Mouse (Mus musculus): ENCODE results near the gene Slc6a18. TPM values are rescaled to one million over a fixed set of nuclear protein-coding genes. Genes with fewer than 3 reads are reported as not detected.

Gene Slc6a18
- polyA plus RNA-seq, 1 experiment from 2014 or later: not detected

DNA sequence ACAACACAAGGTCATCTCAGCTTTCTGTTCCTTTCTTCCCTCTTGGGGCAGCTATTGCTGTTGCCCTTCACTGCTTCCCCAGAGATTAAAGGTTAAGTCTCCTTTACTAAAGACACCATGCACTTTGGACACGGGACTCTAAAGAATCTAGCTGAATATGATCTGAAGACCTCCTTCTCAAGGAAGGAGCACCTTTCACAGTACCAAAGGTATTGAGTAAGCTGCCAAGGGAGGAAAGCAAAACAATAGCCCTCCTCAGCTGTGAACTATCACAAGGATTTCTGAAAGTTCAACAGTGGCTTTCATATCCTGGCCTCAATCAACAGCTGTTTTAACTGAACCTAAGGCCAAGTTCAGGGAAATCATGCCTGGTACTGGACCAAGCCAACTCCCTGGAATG lies 6.6 kb upstream of the Slc6a18 start:
- no peaks in the 10 kb centered on the region for H3K9me3 ChIP-seq (replicated peaks)
- 87% methylated on average over 1 of the region's 1 CpGs for WGBS

DNA sequence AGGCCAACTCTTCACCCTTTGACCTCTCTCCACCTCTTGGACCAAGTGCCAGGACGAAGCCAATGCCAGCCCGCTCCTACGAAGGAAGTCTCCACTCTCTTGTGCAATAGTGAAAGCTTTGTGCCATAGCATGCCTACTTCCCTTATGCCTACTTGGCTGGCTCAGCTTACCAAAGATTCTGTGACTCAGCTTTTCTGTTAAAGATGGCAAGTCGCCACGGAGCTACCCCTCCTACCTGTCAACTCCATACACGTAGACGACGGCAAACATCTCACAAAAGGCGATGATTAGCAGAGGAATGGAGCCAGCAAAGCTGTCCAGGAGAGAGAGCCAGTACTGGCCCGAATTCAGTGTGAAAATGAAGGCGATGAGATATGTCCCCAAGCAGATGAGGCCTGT lies 5.9 kb upstream of the Slc6a18 start:
- no peak overlapping the region for H3K4me2 ChIP-seq
- no peak overlapping the region for H3K9ac ChIP-seq (replicated peaks)
- H3K36me3 ChIP-seq: no peaks in the 10 kb centered on the region
- no peaks in the 10 kb centered on the region for H3K4me1 ChIP-seq
- no peak overlapping the region for H3K4me3 ChIP-seq (replicated peaks)
- 90% methylated on average over 11 of the region's 11 CpGs for WGBS
- no peak for ATAC-seq (ENCODE audit: low FRiP score)
- H3K9me3 ChIP-seq (replicated peaks): no peaks in the 10 kb centered on the region
- H3K27ac ChIP-seq (replicated peaks): no peak overlapping the region
- no peaks in the 10 kb centered on the region for H3K27me3 ChIP-seq (replicated peaks)

More for the DNA sequence above, 6.6 kb upstream of the Slc6a18 start:
- no peak overlapping the region for H3K4me2 ChIP-seq
- no peaks in the 10 kb centered on the region for H3K36me3 ChIP-seq
- no peak overlapping the region for H3K27ac ChIP-seq (replicated peaks)
- no peaks in the 10 kb centered on the region for H3K27me3 ChIP-seq (replicated peaks)
- H3K4me1 ChIP-seq: no peaks in the 10 kb centered on the region
- no peak overlapping the region for H3K4me3 ChIP-seq (replicated peaks)
- no peak overlapping the region for H3K9ac ChIP-seq (replicated peaks)
- no peak for ATAC-seq (ENCODE audit: low FRiP score)

DNA sequence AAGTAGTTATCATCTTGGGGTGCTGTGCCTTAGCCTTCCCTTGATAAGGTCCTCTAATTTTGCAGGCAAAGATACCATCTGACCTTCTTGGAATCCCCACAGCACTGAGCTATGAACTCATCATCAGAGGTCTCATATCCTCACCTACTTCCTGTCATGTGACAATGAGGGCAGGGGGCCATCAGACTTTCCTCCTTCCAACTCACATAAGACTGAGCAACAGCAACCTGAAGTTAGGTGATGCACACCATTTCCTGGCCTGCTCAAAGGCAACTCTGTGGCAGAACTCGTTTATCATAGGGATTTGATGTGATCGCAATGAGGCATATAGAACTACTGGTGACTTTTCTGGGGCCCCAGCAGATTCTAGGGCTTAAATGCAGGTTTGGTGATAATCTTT lies 4.4 kb upstream of the Slc6a18 start:
- Histone ChIP-seq H3K36me3 (no peaks in the 10 kb centered on the region), H3K27ac (replicated peaks) (no peak overlapping the region), H3K9ac (replicated peaks) (no peak overlapping the region), H3K27me3 (replicated peaks) (no peaks in the 10 kb centered on the region), H3K9me3 (replicated peaks) (no peaks in the 10 kb centered on the region), H3K4me2 (no peak overlapping the region), H3K4me3 (replicated peaks) (no peak overlapping the region), H3K4me1 (no peaks in the 10 kb centered on the region)
- ATAC-seq (ENCODE audit: low FRiP score): no peak
- WGBS: 91% methylated on average over 2 of the region's 2 CpGs

DNA sequence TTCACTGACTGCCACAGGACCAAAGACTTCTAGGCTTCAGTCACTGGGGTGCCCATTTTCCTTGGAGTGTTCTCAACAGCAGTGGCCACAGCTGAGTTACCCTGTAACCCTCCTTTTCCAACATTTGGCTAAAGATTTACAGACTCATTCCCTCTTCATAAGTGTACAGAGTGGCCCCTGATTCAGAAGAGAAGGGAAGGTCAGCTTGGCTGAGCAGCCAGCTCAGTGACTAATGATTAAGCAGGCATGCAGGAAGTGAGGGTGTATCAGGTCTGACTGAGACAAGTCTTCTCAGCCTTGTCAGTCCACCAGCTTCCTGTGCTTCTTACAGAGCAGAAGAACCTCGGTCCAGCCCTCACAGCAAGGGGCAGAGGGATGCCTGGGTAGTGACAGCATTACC lies 2.6 kb upstream of the Slc6a18 start:
- H3K9me3 ChIP-seq (replicated peaks): no peaks in the 10 kb centered on the region
- no peaks in the 10 kb centered on the region for H3K27me3 ChIP-seq (replicated peaks)
- H3K9ac ChIP-seq (replicated peaks): no peak overlapping the region
- H3K36me3 ChIP-seq: no peaks in the 10 kb centered on the region
- no peak overlapping the region for H3K27ac ChIP-seq (replicated peaks)
- WGBS: 24% methylated on average over 1 of the region's 1 CpGs
- no peak overlapping the region for H3K4me2 ChIP-seq
- no peak for ATAC-seq (ENCODE audit: low FRiP score)
- H3K4me3 ChIP-seq (replicated peaks): no peak overlapping the region
- no peaks in the 10 kb centered on the region for H3K4me1 ChIP-seq

DNA sequence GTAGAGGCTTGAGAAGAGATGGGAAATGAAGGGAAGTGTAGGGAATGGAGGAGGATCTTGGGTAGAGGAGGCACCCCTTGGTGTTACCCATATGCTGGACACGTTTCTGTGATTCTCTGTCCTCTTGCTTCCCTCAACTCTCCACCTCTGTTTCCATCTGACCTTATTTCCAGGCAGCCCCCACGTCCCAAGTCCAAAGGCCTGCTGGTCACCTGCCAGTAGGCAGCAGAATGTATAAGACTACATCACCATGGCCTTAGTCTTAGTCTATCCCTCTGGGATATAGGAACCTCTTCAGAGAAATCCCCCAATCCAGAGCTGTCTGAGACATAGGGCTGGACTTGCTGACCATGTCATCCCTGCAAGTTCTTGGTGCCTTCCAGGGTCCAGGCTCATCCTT lies 1.5 kb upstream of the Slc6a18 start:
- Histone ChIP-seq H3K4me3 (replicated peaks) (no peak overlapping the region), H3K9ac (replicated peaks) (no peak overlapping the region), H3K36me3 (no peaks in the 10 kb centered on the region), H3K9me3 (replicated peaks) (no peaks in the 10 kb centered on the region), H3K27me3 (replicated peaks) (no peaks in the 10 kb centered on the region), H3K4me2 (no peak overlapping the region), H3K27ac (replicated peaks) (no peak overlapping the region), H3K4me1 (no peaks in the 10 kb centered on the region)
- no peak for ATAC-seq (ENCODE audit: low FRiP score)
- 78% methylated on average over 2 of the region's 2 CpGs for WGBS

DNA sequence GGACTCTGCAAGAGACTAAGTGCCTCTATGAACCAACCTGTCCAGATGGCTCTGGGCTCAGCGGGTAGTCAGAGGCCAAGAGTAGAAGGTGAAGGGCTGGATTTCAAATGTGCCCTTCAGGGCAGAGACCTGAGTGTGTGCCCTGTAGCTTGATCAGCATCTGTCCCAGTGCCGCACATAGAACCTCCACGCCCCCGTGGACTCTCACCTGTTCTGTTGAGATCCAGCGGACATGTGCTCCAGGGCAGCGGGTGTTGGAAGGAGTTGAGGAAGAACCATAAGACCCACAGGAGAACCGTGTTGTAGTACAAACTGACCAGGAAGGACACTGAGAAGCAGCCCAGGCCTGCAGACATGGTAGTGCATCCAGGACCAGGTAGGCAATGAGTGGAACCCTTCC lies 2.7 kb downstream of the Slc6a18 start:
- no peak for ATAC-seq (ENCODE audit: low FRiP score)
- Histone ChIP-seq H3K9me3 (replicated peaks) (no peaks in the 10 kb centered on the region), H3K4me2 (no peak overlapping the region), H3K27me3 (replicated peaks) (no peaks in the 10 kb centered on the region), H3K36me3 (no peaks in the 10 kb centered on the region), H3K9ac (replicated peaks) (no peak overlapping the region), H3K4me3 (replicated peaks) (no peak overlapping the region), H3K4me1 (no peaks in the 10 kb centered on the region), H3K27ac (replicated peaks) (no peak overlapping the region)
- 92% methylated on average over 7 of the region's 7 CpGs for WGBS

DNA sequence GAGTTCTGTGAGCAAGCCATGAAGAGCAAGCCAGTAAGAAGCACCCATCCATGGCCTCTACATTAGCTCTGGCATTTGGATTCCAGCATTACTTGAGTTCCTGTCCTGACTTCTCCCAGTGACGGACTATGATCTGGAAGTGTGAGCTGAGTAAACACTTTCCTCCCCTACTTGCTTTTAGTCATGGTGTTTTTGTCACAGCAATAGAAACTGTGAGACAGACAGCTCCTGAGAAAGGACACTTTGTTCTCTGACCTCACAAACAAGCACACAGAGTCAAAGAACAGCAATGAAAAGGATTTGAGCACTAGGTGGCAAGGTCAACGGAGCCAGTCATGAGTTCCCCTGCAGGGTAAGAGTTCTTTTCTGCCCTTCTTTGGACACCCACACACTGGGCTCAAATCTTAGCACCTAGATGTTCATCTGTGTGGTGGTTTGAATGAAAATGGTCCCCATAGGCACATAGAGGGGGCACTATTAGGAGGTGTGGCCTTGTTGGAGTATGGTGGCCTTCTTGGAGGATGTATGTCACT lies 17.6 kb downstream of the Slc6a18 start:
- Histone ChIP-seq H3K36me3 (no peaks in the 10 kb centered on the region), H3K4me3 (replicated peaks) (no peak overlapping the region), H3K4me2 (no peak overlapping the region), H3K27me3 (replicated peaks) (no peaks in the 10 kb centered on the region; the same call in 1 of the 2 replicates), H3K27ac (replicated peaks) (no peak overlapping the region), H3K9ac (replicated peaks) (no peak overlapping the region), H3K4me1 (no peaks in the 10 kb centered on the region), H3K9me3 (replicated peaks) (no peaks in the 10 kb centered on the region)
- no peak for ATAC-seq (ENCODE audit: low FRiP score)
- 78% methylated on average over 2 of the region's 2 CpGs for WGBS

DNA sequence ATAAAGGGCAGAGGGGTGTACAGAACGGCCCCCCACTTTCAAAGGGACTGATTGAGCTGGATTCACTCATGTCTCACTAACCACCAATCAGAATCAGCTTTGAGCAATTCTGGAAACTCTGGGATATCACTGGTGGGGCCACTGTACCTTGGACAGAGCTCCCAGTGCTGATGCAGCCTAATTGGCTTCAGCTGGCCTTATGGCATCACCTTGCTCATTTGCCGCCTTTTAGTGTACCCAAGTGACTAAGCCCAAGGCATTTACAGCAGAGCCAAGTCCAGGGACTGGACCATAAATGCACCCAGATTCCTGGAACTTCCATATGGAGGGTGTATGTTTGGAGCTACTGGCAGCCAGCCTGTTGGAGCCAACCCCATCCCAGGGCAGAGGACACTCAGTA lies 18.9 kb downstream of the Slc6a18 start:
- Histone ChIP-seq H3K9ac (replicated peaks) (no peak overlapping the region), H3K4me3 (replicated peaks) (no peak overlapping the region), H3K27ac (replicated peaks) (no peak overlapping the region), H3K4me2 (no peak overlapping the region), H3K4me1 (no peaks in the 10 kb centered on the region), H3K27me3 (replicated peaks) (no peaks in the 10 kb centered on the region; the same call in 1 of the 2 replicates), H3K36me3 (no peaks in the 10 kb centered on the region), H3K9me3 (replicated peaks) (no peaks in the 10 kb centered on the region)
- ATAC-seq (ENCODE audit: low FRiP score): no peak
- 49% methylated on average over 2 of the region's 2 CpGs for WGBS

DNA sequence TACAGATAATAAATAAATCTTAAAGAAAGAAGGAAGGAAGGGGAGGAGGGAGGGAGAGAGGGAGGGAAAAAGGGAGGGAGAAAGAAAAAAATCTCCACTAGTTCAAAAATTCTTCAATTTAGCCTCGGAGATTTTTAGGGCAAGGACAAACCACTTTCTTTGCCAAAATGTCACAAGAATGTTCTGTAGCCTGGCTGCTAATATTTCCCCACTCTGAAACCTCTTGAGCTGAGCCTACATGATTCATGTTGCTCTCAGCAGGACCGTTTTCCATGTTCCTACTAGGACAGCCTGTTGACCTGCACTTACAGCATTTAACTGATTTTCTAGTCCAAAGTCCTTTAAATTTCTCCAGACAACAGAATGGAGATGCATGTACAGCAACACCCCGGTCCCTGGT lies 22.8 kb downstream of the Slc6a18 start:
- Histone ChIP-seq H3K27ac (replicated peaks) (no peak overlapping the region), H3K9me3 (replicated peaks) (no peaks in the 10 kb centered on the region), H3K36me3 (peaks cover 10% of the 10 kb centered on the region; the same call in 1 of the 2 replicates), H3K27me3 (replicated peaks) (no peaks in the 10 kb centered on the region), H3K9ac (replicated peaks) (no peak overlapping the region), H3K4me3 (replicated peaks) (no peak overlapping the region), H3K4me1 (no peaks in the 10 kb centered on the region), H3K4me2 (no peak overlapping the region)
- ATAC-seq (ENCODE audit: low FRiP score): no peak
- 84% methylated on average over 3 of the region's 3 CpGs for WGBS

DNA sequence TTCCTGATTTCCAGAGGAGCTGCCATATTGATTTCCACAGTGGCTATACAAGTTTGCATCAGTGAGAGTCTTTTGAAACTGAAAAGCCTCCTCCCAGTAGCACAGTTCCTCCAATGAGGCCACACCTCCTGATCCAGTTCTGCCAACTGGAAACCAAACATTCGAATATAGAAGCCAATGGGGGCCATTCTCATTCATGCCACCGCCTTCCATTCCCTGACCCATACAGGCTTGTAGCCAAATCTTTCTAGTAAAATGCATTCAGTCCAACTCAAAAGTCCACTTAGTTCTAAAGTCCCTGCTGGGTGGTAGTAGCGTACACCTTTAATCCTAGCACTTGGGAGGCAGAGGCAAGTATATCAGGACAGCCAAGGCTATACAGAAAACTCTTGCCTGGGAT lies 24.6 kb downstream of the Slc6a18 start:
- H3K9ac ChIP-seq (replicated peaks): no peak overlapping the region
- no peak overlapping the region for H3K4me3 ChIP-seq (replicated peaks)
- no peaks in the 10 kb centered on the region for H3K9me3 ChIP-seq (replicated peaks)
- peaks cover 14% of the 10 kb centered on the region for H3K36me3 ChIP-seq
- no peak overlapping the region for H3K27ac ChIP-seq (replicated peaks)
- H3K4me1 ChIP-seq: no peaks in the 10 kb centered on the region
- no peak overlapping the region for H3K4me2 ChIP-seq
- WGBS: 81% methylated on average over 3 of the region's 3 CpGs
- H3K27me3 ChIP-seq (replicated peaks): no peaks in the 10 kb centered on the region
- no peak for ATAC-seq (ENCODE audit: low FRiP score)

DNA sequence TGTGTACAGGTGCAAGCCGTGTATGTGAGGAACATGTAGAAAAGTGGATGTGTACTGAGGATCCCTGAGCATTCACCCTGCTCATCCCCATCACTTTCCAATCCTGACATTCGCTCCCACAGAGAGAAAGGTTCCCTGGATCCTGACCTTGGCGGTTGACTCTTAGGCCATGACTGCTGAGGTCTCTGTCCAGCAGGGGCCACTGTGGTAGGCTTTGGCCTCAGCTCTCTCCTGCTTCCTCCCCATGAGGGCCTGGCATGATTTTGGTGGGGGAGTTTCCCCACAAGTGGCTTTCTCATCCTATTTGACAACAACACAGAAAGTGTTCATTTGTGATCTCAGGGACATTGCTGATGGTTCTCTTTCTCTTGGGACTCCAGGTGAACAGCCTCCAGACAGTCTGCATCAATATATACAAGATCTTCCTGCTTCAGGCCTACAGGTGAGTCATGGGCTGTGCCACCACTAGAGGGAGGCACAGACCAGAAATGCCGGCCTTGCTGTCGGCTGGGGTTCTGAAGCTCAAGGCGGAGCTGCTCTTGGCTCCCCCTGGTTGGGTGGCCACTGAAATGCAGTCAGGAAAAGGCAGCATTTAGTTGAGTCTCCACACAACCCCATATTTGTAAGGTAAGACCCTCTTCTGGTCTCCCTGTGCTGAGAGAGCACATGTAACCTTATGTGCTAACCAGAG lies 31.3 kb downstream of the Slc6a18 start:
- Histone ChIP-seq H3K9me3 (replicated peaks) (no peaks in the 10 kb centered on the region), H3K4me3 (replicated peaks) (no peak overlapping the region), H3K27me3 (replicated peaks) (no peaks in the 10 kb centered on the region), H3K9ac (replicated peaks) (no peak overlapping the region), H3K36me3 (peaks cover 22% of the 10 kb centered on the region), H3K4me1 (no peaks in the 10 kb centered on the region), H3K27ac (replicated peaks) (no peak overlapping the region), H3K4me2 (no peak overlapping the region)
- ATAC-seq (ENCODE audit: low FRiP score): peak; percentile 63; the same call in 1 of the 2 replicates
- WGBS: 41% methylated on average over 6 of the region's 6 CpGs

DNA sequence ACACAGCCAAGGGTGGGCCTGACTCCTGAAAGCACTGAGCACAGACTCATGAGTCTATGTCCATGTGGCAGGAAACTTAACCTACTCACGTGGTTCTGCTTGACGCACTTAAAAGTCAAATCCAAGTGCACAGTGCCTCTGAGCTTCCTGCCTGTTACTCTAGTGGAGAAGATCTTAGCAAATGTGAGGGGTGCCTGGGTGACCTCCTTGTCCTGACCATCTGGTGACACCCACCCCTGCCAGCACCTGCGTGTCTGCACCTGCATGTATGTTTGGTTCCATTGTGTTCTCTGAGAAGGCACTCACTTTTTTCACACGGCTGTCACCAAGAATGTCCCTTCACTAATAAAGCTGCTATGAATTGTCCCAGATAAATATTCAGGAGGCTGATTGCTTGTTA lies 36.5 kb downstream of the Slc6a18 start:
- Histone ChIP-seq H3K36me3 (no peaks in the 10 kb centered on the region; the same call in 1 of the 2 replicates), H3K27me3 (replicated peaks) (no peaks in the 10 kb centered on the region), H3K4me2 (no peak overlapping the region), H3K4me1 (no peaks in the 10 kb centered on the region), H3K4me3 (replicated peaks) (no peak overlapping the region), H3K27ac (replicated peaks) (no peak overlapping the region), H3K9me3 (replicated peaks) (no peaks in the 10 kb centered on the region), H3K9ac (replicated peaks) (no peak overlapping the region)
- WGBS: 82% methylated on average over 4 of the region's 4 CpGs
- no peak for ATAC-seq (ENCODE audit: low FRiP score)

Measured in neural tube, embryonic 15.5 days (tissue).